Mouse (Mus musculus) lung, postnatal 0 days (tissue): Measurements from ENCODE around the gene Nuak1. TPM values are rescaled to one million over a fixed set of nuclear protein-coding genes. Genes with fewer than 3 reads are reported as not detected.
A peak's percentile ranks its signal among the peaks of the same experiment; 100 is the strongest.

Experiments used
- ATAC-seq: fragments of 200-750 bp; cut with Nextera tagmentation; 2 replicates; pipeline ENCODE4 v1.8.0; 2017; ENCODE audit warnings: moderate library complexity
- DNase-seq: peaks from one replicate; pipeline ENCODE4 v3.0.0-alpha.2; 2016; ENCODE audit warnings: low spot score
- H3K27ac ChIP-seq: fragments of 300-500 bp; sonication (generic); 2 replicates; pipeline ENCODE4 v1.5.1; 2014; ENCODE audit warnings: antibody characterized with exemption, mild to moderate bottlenecking, low read length, mixed read lengths
- H3K27me3 ChIP-seq: fragments of 300-500 bp; sonication (generic); replicated peaks from 2 replicates; pipeline ENCODE4 v1.6.1; 2014; ENCODE audit warnings: low read length, mixed read lengths; ENCODE audit not compliant: insufficient read depth
- H3K36me3 ChIP-seq: fragments of 300-500 bp; sonication (generic); 2 replicates; pipeline ENCODE4 v1.6.1; 2014; ENCODE audit warnings: low read length, mixed read lengths; ENCODE audit not compliant: insufficient read depth
- H3K4me1 ChIP-seq: fragments of 300-500 bp; sonication (generic); 2 replicates; pipeline ENCODE4 v1.6.1; 2014; ENCODE audit warnings: antibody characterized with exemption, low read depth, low read length, mixed read lengths; ENCODE audit not compliant: insufficient read depth
- H3K4me2 ChIP-seq: fragments of 300-500 bp; sonication (generic); replicated peaks from 2 replicates; pipeline ENCODE4 v1.6.1; 2014; ENCODE audit warnings: low read depth, mild to moderate bottlenecking, low read length, moderate library complexity, mixed read lengths
- H3K4me3 ChIP-seq: fragments of 300-500 bp; sonication (generic); 2 replicates; pipeline ENCODE4 v1.5.1; 2014; ENCODE audit warnings: low read depth, low read length
- H3K9ac ChIP-seq: fragments of 300-500 bp; sonication (generic); replicated peaks from 2 replicates; pipeline ENCODE4 v1.6.1; 2014; ENCODE audit warnings: low read depth, mild to moderate bottlenecking
- H3K9me3 ChIP-seq: fragments of 300-500 bp; sonication (generic); 2 replicates; pipeline ENCODE4 v1.6.1; 2016; ENCODE audit warnings: low read length, mixed read lengths
- CTCF ChIP-seq: IDR thresholded peaks from 2 replicates; pipeline ENCODE4 v1.5.1; 2016; ENCODE audit warnings: antibody characterized with exemption, mild to moderate bottlenecking
- EP300 ChIP-seq: IDR thresholded peaks from 2 replicates; pipeline ENCODE4 v1.6.1; 2016; ENCODE audit warnings: antibody characterized with exemption, mild to moderate bottlenecking, control low read depth
- WGBS: fragments of 180-500 bp; shearing (Covaris S2); extraction: QIAGEN DNeasy Blood & Tissue Kit; methylation state at CpG from one replicate; pipeline ENCODE4 v1.1.7; 2014; 5-methylcytosine and 5-hydroxymethylcytosine counted together
- polyA plus RNA-seq: library from polyadenylated mRNA; unstranded; fragments of >200 nt; fragmentation: Nextera tagmentation; extraction: Ambion mirVana; gene quantifications from 2 replicates; pipeline ENCODE4 v1.2.1, GENCODE M21; 2015

The Nuak1 gene
- polyA plus RNA-seq, 1 experiment from 2014 or later: 2.2 TPM

- 0 out of 2 replicates have a peak, but pooled peaks cover 2% of the 10 kb centered on the region for H3K4me1 ChIP-seq
- no peaks in the 10 kb centered on the region for H3K27me3 ChIP-seq
- DNase-seq: no peak
- TF ChIP-seq CTCF: no peak
- no peak for TF ChIP-seq EP300
- H3K27ac ChIP-seq: no peak overlapping the region
- H3K4me3 ChIP-seq: no peak overlapping the region
- H3K4me2 ChIP-seq: no peak overlapping the region
- no peak for ATAC-seq
- H3K9ac ChIP-seq: no peak overlapping the region
- H3K9me3 ChIP-seq: no peaks in the 10 kb centered on the region
- H3K36me3 ChIP-seq: no peaks in the 10 kb centered on the region
- WGBS: 90% methylated on average over 8 of the region's 8 CpGs
Observed at GRCm38 (mm10) chr10:84414981-84415700, 25.3 kb downstream of the Nuak1 start.

DNA sequence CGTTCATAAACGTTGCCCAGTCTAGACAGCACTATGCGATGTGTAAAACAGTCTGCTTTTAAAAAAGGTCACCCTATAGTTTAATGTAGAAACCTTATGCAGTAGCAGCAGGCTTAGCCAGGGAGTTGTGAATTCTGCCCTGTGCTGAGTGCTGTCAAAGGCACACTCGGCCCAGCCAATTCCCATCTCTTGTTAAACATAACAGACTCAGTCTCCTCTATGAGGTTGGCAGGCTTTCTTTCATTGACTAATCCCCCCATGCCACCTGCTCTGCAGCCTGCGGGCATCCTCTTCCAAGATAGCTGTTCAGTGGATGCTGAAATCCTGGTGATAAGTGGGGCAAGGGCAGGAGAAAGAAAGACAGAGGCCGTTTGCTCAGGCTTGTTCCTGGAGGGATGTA is 27.1 kb downstream of the Nuak1 start:
- Histone ChIP-seq H3K4me2 (no peak overlapping the region), H3K4me1 (0 out of 2 replicates have a peak, but pooled peaks cover 2% of the 10 kb centered on the region), H3K4me3 (no peak overlapping the region), H3K27ac (0 out of 2 replicates have a peak overlapping the region, but pooled peaks have one; percentile 1), H3K9me3 (no peaks in the 10 kb centered on the region), H3K36me3 (no peaks in the 10 kb centered on the region), H3K9ac (no peak overlapping the region), H3K27me3 (no peaks in the 10 kb centered on the region)
- no peak for DNase-seq
- no peak for TF ChIP-seq CTCF
- no peak for TF ChIP-seq EP300
- 60% methylated on average over 6 of the region's 6 CpGs for WGBS
- ATAC-seq: no peak

DNA sequence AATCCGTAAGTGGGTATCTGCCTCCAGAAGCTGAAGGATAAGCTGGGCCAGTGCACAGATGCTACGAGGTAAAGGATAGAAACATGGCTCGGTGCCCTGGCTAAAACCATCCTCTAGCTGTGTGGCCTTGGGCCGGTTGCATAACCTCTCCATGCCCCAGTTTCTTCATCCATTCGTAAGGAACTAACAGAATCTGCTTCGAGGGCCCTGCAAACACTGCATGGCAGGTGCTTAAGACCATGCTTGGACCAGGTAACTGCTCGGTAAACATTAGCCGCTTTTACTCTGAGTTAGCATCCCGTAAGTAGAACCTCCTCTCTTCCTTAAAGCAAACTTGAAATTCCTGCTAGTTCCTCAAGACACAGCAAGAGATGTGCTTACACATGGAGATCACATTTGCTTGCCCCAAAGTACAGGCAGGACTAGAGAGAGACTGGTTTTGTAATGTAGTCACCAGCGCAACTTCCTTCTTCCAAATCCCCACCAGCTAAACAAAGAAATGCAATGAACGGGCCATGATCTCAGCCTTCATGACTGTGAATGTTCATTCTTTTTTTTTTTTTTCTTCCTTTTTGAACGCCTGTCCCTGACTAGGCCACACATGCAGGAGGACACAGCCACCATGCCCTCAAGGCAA is 28.0 kb downstream of the Nuak1 start:
- TF ChIP-seq CTCF: no peak
- TF ChIP-seq EP300: peak; percentile 81
- WGBS: 52% methylated on average over 12 of the region's 12 CpGs
- Histone ChIP-seq H3K4me3 (no peak overlapping the region), H3K4me2 (no peak overlapping the region), H3K36me3 (no peaks in the 10 kb centered on the region), H3K27ac (0 out of 2 replicates have a peak overlapping the region, but pooled peaks have one; percentile 1), H3K4me1 (no peaks in the 10 kb centered on the region), H3K9me3 (no peaks in the 10 kb centered on the region), H3K27me3 (no peaks in the 10 kb centered on the region), H3K9ac (no peak overlapping the region)
- ATAC-seq (peak; percentile 88), DNase-seq (peak; percentile 86)

- H3K27me3 ChIP-seq: no peaks in the 10 kb centered on the region
- 0 out of 2 replicates have a peak, but pooled peaks have one; percentile 5 for TF ChIP-seq CTCF
- no peak for TF ChIP-seq EP300
- H3K36me3 ChIP-seq: no peaks in the 10 kb centered on the region
- 64% methylated on average over 16 of the region's 16 CpGs for WGBS
- H3K27ac ChIP-seq: no peak overlapping the region; the same call in 1 of the 2 replicates
- H3K9ac ChIP-seq: no peak overlapping the region
- no peak overlapping the region for H3K4me2 ChIP-seq
- H3K4me3 ChIP-seq: no peak overlapping the region
- no peaks in the 10 kb centered on the region for H3K9me3 ChIP-seq
- peak; percentile 4 for DNase-seq
- ATAC-seq: no peak
- H3K4me1 ChIP-seq: no peaks in the 10 kb centered on the region
Observed at GRCm38 (mm10) chr10:84411122-84412105, 29.0 kb downstream of the Nuak1 start.

- H3K27me3 ChIP-seq: no peaks in the 10 kb centered on the region
- 0 out of 2 replicates have a peak, but pooled peaks cover 2% of the 10 kb centered on the region for H3K4me1 ChIP-seq
- TF ChIP-seq CTCF: no peak
- no peak for TF ChIP-seq EP300
- DNase-seq (peak; percentile 56), ATAC-seq (no peak)
- H3K9me3 ChIP-seq: no peaks in the 10 kb centered on the region
- no peaks in the 10 kb centered on the region for H3K36me3 ChIP-seq
- no peak overlapping the region for H3K27ac ChIP-seq
- no peak overlapping the region for H3K4me2 ChIP-seq
- WGBS: 40% methylated on average over 13 of the region's 13 CpGs
- H3K4me3 ChIP-seq: no peak overlapping the region
- no peak overlapping the region for H3K9ac ChIP-seq
Observed at GRCm38 (mm10) chr10:84408965-84409660, 31.3 kb downstream of the Nuak1 start.
